Mouse (Mus musculus): ENCODE measurements at regions not wholly inside any gene's neighbourhood (a gene's known extent, or its start where the extent isn't known, plus 50 kb on each side); places are given as distances from the start of the nearest gene placed in this dataset.

DNA sequence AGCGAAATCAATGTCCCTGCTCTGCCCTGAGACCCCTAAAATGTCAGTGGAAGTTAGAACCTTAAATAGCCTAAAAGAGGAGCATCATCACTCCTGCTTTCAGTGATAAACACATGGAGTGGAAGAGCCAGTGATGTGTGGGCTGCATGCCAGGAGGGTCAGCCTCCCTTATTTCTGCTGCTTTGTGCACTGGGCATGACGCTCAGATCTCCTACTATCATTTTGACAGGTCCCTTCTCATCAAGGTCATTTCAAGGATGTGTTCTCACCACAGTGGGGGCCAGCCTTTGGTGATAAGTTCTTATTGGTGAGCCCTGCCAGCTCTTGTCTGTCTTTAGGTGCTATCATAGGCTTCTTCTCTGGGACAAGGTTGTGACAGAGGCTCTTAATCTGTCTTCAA, 215.5 kb upstream of the Dynlrb2 start:
- DNase-seq (ENCODE audit: low spot score) = no peak

DNA sequence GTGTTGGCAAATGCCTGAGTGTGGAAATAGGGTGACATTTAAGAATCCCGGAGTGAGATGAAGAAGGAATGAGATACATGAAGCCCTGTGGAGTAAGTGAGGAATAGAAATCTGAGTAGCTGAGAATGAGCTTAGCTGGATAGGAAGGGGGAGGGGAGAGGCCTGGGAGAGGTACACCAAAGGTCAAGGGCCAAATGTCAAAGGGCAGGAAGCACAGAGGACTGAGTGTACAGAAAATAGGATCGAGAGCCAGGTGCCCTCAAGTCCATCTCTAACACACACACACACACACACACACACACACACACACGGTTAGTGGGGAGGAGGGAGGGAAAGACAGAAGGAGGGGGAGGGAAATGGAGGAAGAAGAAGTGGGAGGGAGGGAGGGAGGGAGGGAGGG, 220.8 kb upstream of the Dynlrb2 start:
- DNase-seq (ENCODE audit: low spot score) = no peak

DNA sequence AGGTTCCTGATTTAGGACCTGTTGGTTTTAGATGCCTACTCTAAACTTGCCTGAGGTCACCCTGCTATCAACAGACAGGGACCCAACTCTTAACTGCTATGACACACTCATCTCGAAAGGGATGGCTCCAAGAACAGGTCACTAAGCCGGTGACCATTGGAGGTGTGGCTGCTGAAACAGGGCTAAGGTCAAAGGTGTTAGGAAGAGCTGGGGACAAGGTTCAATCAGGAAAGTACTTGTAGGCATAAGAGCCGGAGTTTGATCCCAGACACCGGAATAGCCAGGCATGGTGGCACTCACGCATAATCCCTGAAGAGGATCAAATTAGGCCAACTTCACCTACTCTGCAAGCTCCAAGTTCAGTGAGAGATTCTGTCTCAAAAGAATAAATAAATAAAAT, 222.4 kb upstream of the Dynlrb2 start:
- DNase-seq (ENCODE audit: low spot score) = no peak

GRCm38 (mm10) chr8:116275014-116275413, 229.8 kb upstream of the Dynlrb2 start:
- no peak for DNase-seq (ENCODE audit: low spot score)

- no peak for DNase-seq (ENCODE audit: low spot score)
These were observed 233.5 kb upstream of the Dynlrb2 start for GRCm38 (mm10) chr8:116271238-116271637.

GRCm38 (mm10) chr8:116269393-116269792, 235.4 kb upstream of the Dynlrb2 start:
- DNase-seq (ENCODE audit: low spot score) = no peak

- no peak for DNase-seq (ENCODE audit: low spot score)
These were observed 236.1 kb upstream of the Dynlrb2 start for GRCm38 (mm10) chr8:116268685-116269084.

DNA sequence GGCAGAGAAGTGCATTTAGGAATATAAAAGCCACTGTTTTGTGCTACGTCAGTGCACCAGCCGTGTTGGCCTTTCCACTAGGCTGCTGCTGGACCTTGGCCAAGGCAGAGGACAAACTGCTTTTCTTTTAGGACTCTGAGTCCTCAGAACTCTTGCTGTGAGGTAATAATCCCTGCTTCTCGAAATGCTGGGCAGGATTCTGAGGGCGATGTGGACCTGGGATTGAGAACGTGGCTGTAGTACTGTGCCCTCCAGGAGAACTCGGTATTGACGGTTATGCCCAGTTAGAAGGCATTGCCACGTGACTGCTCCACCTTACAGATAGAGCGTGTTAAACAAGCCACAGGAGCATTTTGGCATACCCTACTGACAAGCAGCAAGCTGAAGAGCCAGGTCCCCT, 236.6 kb upstream of the Dynlrb2 start:
- DNase-seq (ENCODE audit: low spot score) = no peak

DNA sequence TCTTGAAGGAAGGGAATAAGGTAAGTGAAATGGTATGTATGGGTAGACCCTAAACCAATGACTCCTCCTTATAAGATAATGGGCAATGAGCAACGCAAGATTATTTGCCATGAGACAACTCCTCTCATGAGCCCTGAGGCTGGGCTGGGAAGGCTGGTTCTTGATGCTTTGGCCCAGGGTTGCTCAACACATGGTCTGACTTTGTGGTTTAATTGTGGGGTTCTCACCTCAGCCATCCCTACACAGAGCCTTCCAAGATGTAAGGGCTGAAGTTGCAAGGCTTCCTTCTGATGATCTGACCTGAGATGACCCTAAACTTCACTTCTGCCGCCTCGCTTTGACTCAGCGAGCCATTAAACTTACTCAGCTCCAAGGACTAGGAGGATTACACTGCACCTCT, 237.8 kb upstream of the Dynlrb2 start:
- DNase-seq (ENCODE audit: low spot score) = no peak

DNA sequence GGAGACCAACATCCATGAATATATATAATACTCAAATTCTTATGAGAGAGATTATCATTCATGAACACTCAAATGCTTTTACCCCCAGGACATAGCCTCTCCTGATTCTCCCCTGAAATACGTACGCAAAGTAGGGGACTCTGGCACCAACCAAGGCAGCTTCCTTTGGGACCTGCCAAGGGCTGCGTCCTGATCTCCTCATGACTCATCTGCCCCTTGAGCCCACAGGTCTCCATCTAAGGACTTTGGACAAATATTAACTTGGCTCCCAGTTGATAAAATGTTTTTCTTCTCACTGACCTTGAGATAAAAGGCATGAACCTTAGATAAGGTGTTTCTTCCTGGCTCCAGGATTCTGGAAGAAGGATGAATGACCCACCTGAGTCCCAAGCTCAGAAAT, 239.2 kb upstream of the Dynlrb2 start:
- DNase-seq (ENCODE audit: low spot score) = no peak

GRCm38 (mm10) chr8:116264078-116264477, 240.7 kb upstream of the Dynlrb2 start:
- no peak for DNase-seq (ENCODE audit: low spot score)

DNA sequence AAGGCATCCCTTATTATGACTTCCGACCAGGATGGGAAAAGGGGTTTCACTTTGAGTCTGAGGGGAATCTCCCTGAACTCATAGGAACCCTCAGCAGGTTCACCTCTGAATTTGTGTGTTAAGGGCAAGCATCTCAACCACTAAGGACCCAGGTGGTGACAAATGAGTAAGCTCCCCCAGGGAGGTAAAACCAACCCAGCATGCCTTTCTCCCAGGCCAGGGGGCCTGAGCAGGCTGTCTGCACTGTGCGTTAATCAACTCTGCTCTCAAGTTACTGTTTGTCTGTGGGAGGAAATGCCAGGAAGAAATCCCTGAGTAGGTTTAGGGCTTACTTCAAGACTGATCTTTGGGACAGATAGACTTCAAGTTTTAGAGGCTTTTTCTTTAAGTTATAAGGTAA, 243.5 kb upstream of the Dynlrb2 start:
- DNase-seq (ENCODE audit: low spot score) = no peak

GRCm38 (mm10) chr8:116255398-116255797, 249.4 kb upstream of the Dynlrb2 start:
- no peak for DNase-seq (ENCODE audit: low spot score)

DNA sequence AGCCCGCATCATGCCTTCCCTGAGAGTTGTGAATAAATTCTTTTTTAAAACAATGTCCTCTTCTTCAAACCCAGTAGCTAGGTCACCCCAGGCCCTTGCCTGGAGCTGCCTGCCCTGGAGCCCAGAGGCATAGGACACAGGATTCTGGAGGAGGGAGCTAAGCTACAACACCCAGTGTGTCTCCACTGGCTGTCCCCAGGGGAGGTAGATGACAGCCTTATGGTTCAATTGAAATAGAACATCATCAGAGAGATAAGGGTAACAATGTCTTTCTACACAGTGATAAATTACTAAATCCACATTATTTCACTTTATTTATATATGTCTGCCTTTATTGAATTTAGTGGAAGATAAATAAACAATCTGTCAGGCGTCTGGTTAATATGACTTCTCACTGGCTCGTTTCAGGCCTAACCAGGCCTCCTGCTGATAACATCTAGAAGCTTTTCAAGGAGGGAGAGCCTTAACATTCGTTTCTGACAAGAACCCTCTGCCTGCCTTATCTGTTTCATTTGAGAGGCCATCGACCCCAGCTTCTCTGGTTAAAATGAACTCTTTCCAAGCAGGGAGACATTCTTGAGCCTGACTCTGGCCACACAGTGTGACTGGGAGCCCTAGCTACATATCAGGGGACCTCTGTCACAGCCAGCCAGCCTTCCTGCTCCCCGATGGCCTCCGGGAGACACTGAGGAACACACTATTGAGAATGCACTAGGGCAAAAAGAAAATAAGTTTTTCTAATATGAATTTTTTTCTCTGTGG, 252.1 kb upstream of the Dynlrb2 start:
- no peak for DNase-seq (ENCODE audit: low spot score)

GRCm38 (mm10) chr8:116248398-116248797, 256.4 kb upstream of the Dynlrb2 start:
- DNase-seq (ENCODE audit: low spot score) = no peak

GRCm38 (mm10) chr8:116243493-116243892, 261.3 kb upstream of the Dynlrb2 start:
- no peak for DNase-seq (ENCODE audit: low spot score)

GRCm38 (mm10) chr8:116242972-116243371, 261.8 kb upstream of the Dynlrb2 start:
- no peak for DNase-seq (ENCODE audit: low spot score)

- DNase-seq (ENCODE audit: low spot score) = no peak
These were observed 262.9 kb upstream of the Dynlrb2 start for GRCm38 (mm10) chr8:116241987-116242242.

DNA sequence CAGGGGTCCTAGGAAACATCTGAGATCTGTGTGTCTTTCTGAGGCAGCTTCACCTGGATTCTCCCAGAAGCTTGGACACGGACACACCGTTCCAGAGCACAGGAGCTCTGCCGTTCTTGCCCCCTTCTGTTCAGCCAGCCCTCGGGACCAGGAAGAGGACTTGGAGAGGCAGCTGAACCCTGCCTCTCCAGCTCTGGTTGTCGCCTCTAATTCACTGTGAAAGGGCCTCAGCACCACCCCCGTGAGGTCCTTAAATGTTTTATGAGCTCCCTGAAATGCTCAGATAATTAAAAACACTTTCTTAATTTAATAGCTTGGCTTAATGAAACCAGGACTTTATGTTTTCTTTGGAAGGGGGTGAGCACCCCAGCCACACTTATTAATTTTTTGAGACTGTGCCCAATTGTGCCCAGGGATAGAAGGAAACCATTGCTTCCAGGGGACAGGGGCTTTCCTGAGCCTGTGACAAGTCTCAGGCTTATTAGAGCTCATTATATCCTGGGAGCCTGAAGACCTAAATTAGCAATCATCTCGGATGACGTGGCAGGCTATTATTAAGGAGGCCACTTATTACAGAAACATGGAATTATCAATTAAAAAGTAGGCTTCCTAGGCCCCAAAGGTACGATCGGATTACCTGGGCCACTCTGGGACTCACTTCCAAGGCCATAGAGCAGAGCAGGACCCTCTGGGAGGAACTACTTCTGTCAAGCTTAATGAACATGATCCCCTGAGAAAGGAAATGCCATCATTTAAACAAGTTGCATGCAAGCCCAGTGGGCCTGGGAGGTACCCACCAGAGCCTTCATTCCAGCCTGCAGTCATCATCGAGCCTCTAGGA, 263.4 kb upstream of the Dynlrb2 start:
- no peak for DNase-seq (ENCODE audit: low spot score)

DNA sequence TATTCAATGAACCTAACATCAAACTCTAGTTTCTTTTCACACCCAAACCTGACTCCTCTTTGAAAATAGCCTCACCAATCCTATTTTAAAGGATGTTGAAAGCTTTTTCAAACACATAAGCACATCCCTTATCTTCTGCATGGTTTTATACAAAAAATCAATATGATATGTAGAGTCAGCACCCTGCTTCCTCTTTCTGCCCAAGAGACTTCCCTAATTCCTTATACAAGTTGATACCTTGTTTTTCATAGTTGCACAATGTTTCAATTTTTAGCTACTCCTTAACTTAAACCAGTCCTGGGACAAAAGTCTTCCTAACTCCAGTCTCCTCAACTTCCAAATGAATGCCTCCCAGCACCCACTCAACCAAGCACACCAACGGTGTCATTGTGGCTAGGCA, 266.1 kb upstream of the Dynlrb2 start:
- DNase-seq (ENCODE audit: low spot score) = no peak

- no peak for DNase-seq (ENCODE audit: low spot score)
These were observed 267.1 kb upstream of the Dynlrb2 start for GRCm38 (mm10) chr8:116237561-116238100.

- DNase-seq (ENCODE audit: low spot score) = no peak
These were observed 275.1 kb upstream of the Dynlrb2 start for GRCm38 (mm10) chr8:116229654-116230136.

- no peak for DNase-seq (ENCODE audit: low spot score)
These were observed 277.8 kb upstream of the Dynlrb2 start for GRCm38 (mm10) chr8:116227003-116227402.

Measured in c-Kit-positive CD71-positive TER-119-positive erythroid progenitor cells, embryonic 14.5 days (primary cell).